ENCODE assay signal across 18 mouse cellular contexts in genomic region chr3:80372436-80372835, GRCm38 (mm10).
A peak's percentile ranks its signal among the peaks of the same experiment; 100 is the strongest.
DNase-seq lines count a peak whose midpoint lies in the region; ATAC-seq and TF ChIP-seq lines count a peak whose summit lies in the region.
"Had no signal": no experiment of that assay in that cellular context is flagged by ENCODE, and none has a peak within 500 bp of the region (broad histone marks: within the 10 kb centered on the region; RNA-seq: fewer than 3 reads in every experiment).

No protein-coding gene starts in this region.

- no peak for ATAC-seq in lung, embryonic 14.5 days (ENCODE audit: insufficient read depth)
- ATAC-seq in frontal cortex, adult (ENCODE audit: low TSS enrichment) = no peak
- ATAC-seq: midbrain, embryonic 16.5 days had no signal

- no peaks in the 10 kb centered on the region for H3K27me3 ChIP-seq in lung, embryonic 14.5 days (ENCODE audit: insufficient read depth, low read length)
- H3K27me3 ChIP-seq: hindbrain, embryonic 15.5 days; neural tube, embryonic 12.5 days had no signal

- no peaks in the 10 kb centered on the region for H3K4me1 ChIP-seq in lung, embryonic 14.5 days (ENCODE audit: insufficient read depth)
- H3K4me1 ChIP-seq: forebrain, embryonic 10.5 days; heart, embryonic 10.5 days; hindbrain, embryonic 15.5 days; neural tube, embryonic 12.5 days had no signal

- H3K4me3 ChIP-seq in lung, embryonic 14.5 days (ENCODE audit: low read depth, low read length) = no peak overlapping the region
- H3K4me3 ChIP-seq: forebrain, embryonic 10.5 days; heart, embryonic 10.5 days; hindbrain, embryonic 15.5 days; neural tube, embryonic 12.5 days had no signal

- TF ChIP-seq CTCF in lung, embryonic 14.5 days (IDR thresholded peaks at IDR 0.05; ENCODE audit: low read depth) = peak; percentile 23

- no peaks in the 10 kb centered on the region for H3K36me3 ChIP-seq in lung, embryonic 14.5 days (ENCODE audit: insufficient read depth)
- H3K36me3 ChIP-seq: forebrain, embryonic 10.5 days; heart, embryonic 10.5 days; hindbrain, embryonic 15.5 days; neural tube, embryonic 12.5 days had no signal

- H3K9me3 ChIP-seq in lung, embryonic 14.5 days (ENCODE audit: low read depth, low read length) = no peaks in the 10 kb centered on the region
- H3K9me3 ChIP-seq: heart, embryonic 10.5 days; hindbrain, embryonic 15.5 days; neural tube, embryonic 12.5 days had no signal

- no peak overlapping the region for H3K9ac ChIP-seq in lung, embryonic 14.5 days
- H3K9ac ChIP-seq: hindbrain, embryonic 15.5 days; neural tube, embryonic 12.5 days had no signal

- WGBS in lung, embryonic 14.5 days = 65% methylated on average over 3 of the region's 3 CpGs

- peak; percentile 20 to 26 for DNase-seq in cerebellum, adult 18-20 months
- DNase-seq in cerebellum, adult 11-12 months = no peak
- DNase-seq in lung, embryonic 14.5 days = peak; percentile 17
- no peak for DNase-seq in lung, adult 18-20 months
- DNase-seq in cerebellum, adult 9-11 months = peak; percentile 6
- DNase-seq in natural killer cell, adult 2 months (ENCODE audit: low spot score in 2 of 2) = no peak
- DNase-seq in urinary bladder, postnatal 10 days (ENCODE audit: low spot score) = no peak
- DNase-seq: adrenal gland, postnatal 10 days; gastrocnemius, postnatal 36 days; heart, postnatal 14 days; kidney, adult 8-10 months had no signal

- no peak overlapping the region for H3K27ac ChIP-seq in lung, embryonic 14.5 days (ENCODE audit: low read depth)
- H3K27ac ChIP-seq: forebrain, embryonic 10.5 days; heart, embryonic 10.5 days; hindbrain, embryonic 15.5 days; macrophage; neural tube, embryonic 12.5 days had no signal

- H3K4me2 ChIP-seq in lung, embryonic 14.5 days = no peak overlapping the region
- H3K4me2 ChIP-seq: hindbrain, embryonic 15.5 days; neural tube, embryonic 12.5 days had no signal

Comparison
In these comparisons a context has a peak if more than half of its experiments do, and no peak if none do; other contexts are left out.
1. DNase-seq: peak in cerebellum, adult 18-20 months (2 of 2), lung, embryonic 14.5 days (single experiment) and cerebellum, adult 9-11 months (single experiment); none in cerebellum, adult 11-12 months (single experiment), lung, adult 18-20 months (0 of 2), natural killer cell, adult 2 months (0 of 2) and urinary bladder, postnatal 10 days (single experiment).